Mouse (Mus musculus) adrenal gland, adult 2 months (tissue): ENCODE data around the gene Gm21865. TPM values are rescaled to one million over a fixed set of nuclear protein-coding genes. Genes with fewer than 3 reads are reported as not detected.
"Not testable (repeated sequence)": the region's sequence is repeated elsewhere in the genome, so short reads cannot be mapped to it uniquely, and the experiment has no call there.

Experiments used
- DNase-seq: peaks from one replicate; pipeline ENCODE4 v3.0.0; 2021
- long read RNA-seq: library from polyadenylated mRNA; stranded (forward); transcript quantifications from one replicate; pipeline ENCODE4 v2.0.0, GENCODE M21; 2021
- polyA plus RNA-seq: library from polyadenylated mRNA; depleted of rRNA; stranded (reverse); fragments of >200 nt; gene quantifications from 2 replicates; pipeline ENCODE4 v1.2.3, GENCODE M21; 2012; rRNA removed
- total RNA-seq, 2 experiments: library from RNA; stranded (reverse); gene quantifications; 2 replicates each; pipeline ENCODE4 v1.2.3; 2021

Gene Gm21865
- not detected for total RNA-seq
- polyA plus RNA-seq: not detected in 2 replicates
- long read RNA-seq: 0 reads

DNA sequence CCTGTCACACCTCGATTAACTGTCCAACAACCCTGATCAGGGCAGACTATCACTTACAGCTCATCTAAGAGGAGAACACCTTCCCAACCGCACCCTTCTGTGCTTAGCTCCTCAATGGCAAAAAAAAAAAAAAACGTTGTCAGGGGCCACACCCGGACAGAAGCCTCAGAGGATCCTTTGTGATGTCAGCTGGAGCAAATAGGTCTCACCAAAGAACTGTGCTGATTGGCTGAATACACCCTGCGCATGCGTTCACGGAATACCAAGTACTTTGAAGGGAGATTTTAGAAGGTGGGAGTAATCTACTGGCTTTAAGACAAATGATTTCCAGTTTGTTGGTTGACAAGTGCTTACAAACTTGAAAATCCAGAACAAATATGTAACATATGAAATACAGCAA is at the start of gene Gm21865:
TSS of gene Gm21865 (minus strand) at position 101 of the 400 bp plus-strand sequence.
- DNase-seq: not testable (repeated sequence)

Other genes starting within 250 kb of the Gm21865 start
- not detected for gene Gm21882, start 64.6 kb upstream of the Gm21865 start, total RNA-seq
- gene Gm21882, start 64.6 kb upstream of the Gm21865 start, polyA plus RNA-seq: not detected in 2 replicates